Mouse (Mus musculus): ENCODE measurements around the gene Ankrd31.

GRCm38 (mm10) chr13:96924985-96925745, 177.1 kb downstream of the Ankrd31 start:
- TF ChIP-seq CTCF (IDR thresholded peaks at IDR 0.05; ENCODE audit: insufficient read depth, low read length) (no peak), POLR2A (IDR thresholded peaks at IDR 0.05; ENCODE audit: borderline replicate concordance, extremely low read depth, low read depth, low read length) (no peak)

All from lung, adult 2 months (tissue).